Mouse (Mus musculus) heart, adult 18-20 months (tissue): ENCODE measurements around the gene Slit3. TPM values are rescaled to one million over a fixed set of nuclear protein-coding genes. Genes with fewer than 3 reads are reported as not detected.

Experiments
- DNase-seq, 2 experiments: peaks; one replicate each; pipeline ENCODE4 v3.0.0; 2021 to 2022; ENCODE audit warnings: mixed read lengths in 1 of 2
- total RNA-seq, 2 experiments: library from RNA; stranded (reverse); gene quantifications; 2 replicates each; pipeline ENCODE4 v1.2.3; 2021

Slit3 gene
- total RNA-seq, 2 experiments from 2014 or later: 12.6 to 13.3 TPM

DNA sequence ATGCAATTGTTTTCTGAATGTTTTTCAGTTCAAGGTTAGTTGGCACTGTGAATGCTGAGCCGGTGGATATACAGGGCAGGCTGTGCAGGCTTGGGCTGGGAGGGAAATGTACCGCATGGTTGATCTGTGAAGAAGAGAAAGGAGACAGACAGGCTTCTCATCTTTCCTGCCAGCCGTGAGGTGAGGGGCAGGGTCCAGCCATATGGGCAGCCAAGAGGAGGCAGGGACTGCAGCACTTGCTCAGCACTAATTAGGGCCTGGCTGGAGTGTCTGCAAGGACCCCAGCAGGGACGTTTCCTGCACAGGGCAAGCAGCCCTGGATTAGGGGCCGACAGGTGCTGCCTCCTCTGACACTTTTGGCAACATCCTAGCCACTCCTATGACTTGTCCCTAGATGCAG lies 184.1 kb downstream of the Slit3 start:
- no peak for DNase-seq

DNA sequence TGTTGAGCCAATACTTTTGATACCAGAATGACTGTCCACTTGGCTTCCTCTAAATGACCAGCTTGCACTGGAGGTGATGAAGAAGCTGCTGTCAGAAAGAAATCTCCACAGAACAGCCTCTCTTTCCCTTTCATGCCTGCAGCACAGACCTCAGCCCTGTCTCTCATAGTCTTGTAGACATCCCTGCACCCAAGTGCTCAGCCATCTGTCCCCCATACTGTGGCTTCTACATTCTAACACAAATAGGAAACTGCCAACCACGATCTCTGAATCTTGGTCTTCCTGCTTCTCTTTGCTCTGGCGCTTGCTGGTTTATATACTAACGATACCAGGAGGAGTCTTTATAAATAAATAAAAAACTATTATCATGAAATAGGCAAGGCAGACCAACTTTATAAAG lies 184.9 kb downstream of the Slit3 start:
- DNase-seq: no peak

DNA sequence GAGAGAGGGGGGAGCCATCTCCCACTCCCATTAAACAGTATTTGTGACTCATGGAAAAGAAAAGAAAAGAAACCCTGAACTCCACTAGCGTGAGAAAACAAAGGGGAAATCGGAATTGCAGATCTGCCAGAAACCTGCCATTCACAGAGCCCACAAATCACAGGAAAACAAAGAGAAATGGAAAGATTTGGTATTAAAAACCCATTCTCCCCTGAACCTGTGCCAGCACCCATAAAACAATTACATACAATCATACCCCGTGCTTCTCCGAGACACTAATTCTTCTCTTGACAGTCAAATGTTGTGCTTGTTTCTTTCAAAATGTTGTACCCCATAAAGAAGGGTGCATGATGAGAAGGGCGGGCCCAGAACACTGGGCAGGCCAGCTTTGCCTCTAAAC lies 185.9 kb downstream of the Slit3 start:
- DNase-seq: no peak

DNA sequence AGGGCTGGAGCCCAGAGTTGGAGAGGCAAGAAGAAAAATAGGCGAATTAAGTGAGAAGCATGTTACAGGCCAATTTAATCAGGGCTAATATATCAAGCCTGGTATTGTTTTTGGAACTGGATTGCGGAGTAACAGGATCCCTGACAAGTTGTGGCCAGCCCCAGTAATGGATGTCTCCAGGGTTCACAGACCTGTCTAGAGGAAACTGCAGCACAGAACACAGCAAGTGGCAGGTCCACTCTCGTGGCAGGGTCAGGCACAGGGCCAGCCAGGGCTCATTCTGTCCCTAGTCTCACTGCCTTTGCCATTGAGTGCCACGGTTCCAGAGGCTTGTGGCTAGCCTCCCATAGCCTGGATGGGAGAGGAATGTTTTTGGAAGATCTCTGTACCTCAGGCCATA lies 187.0 kb downstream of the Slit3 start:
- no peak for DNase-seq

DNA sequence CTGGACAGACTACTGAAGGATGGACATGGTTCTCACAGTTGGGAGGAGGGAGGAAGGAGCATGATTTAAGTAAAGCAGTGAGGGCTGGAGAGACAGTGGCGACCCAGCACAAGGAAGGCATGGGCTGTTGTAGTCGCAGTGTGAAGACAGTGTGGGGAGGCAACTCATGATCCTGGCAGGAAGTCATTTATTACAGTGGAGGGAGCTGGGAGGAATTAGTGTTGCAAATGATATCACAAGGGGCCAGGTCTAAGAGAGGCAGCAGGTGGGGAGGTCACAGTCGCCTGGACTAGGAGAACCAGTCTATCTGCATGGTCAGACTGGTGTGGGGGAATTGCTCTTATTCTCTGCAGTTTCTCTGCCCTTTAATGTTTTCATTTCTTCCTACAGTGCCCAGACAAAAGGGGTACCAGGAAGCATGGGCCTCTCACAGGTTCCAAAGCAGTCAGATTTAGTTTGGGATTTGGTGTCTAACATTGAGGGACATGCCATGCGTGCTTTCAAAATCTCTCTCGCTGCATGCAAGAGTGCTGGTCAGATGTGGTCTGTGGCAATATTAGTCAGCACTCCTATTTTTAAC lies 194.5 kb downstream of the Slit3 start:
- no peak for DNase-seq

DNA sequence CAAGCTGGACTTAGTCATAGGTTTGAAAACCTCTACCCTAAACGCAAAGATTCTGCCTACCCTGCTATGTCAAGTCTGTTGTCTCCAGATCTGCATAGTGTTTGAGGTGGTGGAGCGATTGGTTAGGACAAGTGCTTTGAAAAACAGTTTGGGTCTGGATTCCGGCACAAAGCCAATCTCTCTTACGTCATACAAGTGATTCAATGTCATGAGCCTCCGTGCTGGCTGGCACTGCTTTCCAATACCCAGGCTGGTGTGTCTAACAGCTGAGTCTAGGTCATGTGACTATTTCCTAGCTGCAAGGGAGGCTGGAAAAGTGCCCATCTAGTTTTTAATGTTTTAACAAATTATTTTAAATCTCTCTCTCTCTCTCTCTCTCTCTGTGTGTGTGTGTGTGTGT lies 196.2 kb downstream of the Slit3 start:
- DNase-seq: no peak

DNA sequence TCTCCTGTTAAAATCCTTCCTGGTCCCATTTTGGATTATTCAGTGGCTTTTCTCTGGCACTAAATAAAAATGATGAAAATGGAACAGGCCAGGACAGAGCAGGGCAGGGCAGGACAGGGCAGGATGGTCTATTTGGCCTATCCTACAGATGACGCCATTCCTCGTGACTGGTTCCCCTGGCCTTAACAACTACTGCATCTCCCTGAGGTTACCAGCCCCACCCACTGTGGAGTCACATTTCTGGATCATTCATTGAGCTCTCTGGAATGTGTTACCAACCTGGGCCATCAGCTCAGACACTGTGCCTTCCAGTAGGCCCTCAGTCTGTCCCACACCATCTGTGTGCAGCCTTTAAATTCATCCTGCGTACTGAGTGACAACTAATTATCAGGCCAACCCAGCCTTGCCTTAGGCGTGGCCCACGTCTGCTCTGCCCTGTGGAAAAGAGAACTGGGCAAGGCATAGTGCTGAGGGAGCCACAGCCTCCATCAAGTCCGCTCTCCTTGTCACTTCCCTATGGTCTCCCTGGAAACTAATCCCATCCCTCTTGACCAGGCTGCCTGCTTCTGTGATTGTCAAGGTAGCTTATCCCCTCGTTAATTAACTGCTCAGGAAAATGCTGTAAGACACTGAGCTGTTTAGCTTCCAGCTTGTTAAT lies 196.9 kb downstream of the Slit3 start:
- no peak for DNase-seq

DNA sequence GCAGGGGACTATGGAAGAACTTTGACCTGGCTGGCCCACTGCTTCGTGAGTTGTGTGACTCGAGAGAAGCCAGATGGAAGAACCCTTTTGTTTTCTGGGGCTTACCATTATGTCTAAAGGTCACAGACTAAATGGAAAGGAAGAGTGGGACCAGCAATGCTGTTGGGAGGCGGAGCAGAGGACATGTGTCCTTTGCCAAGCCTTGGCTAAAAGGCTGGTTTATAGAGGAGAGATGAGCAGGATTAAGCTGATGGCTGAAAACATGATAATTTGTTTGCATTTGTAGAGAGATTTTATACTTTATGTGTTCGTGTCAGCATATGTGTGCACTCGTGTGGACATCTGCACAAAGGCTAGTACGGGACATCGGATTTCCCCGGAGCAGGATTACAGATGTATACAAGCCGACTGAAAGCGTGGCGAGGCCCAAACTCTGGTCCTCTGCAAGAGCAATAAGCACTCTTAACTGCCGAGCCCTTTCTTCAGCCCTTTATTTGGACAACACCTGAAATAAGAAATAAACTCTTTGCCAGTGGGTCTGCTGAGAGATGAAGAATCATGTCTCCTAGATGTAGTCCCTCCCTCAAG lies 197.5 kb downstream of the Slit3 start:
- no peak for DNase-seq

DNA sequence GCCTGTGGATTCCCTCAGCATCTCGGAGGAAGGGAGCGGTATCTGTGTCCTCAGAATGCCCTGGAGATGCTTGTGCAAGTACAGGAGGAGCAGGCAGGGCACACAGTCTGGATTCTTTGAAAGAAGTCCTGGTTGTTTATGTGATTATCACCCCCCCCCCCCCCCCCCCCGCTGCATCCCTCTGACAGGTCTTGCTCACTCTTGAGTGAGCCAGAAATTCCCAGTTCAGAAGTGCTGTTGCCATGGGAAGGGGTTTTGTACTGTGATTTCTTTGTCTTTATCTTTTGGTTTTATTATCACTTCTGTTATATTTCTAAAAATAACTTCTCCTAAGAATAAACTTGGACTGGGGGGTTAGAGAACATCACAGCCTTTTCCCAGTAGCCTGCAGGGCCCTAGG lies 199.5 kb downstream of the Slit3 start:
- no peak for DNase-seq

DNA sequence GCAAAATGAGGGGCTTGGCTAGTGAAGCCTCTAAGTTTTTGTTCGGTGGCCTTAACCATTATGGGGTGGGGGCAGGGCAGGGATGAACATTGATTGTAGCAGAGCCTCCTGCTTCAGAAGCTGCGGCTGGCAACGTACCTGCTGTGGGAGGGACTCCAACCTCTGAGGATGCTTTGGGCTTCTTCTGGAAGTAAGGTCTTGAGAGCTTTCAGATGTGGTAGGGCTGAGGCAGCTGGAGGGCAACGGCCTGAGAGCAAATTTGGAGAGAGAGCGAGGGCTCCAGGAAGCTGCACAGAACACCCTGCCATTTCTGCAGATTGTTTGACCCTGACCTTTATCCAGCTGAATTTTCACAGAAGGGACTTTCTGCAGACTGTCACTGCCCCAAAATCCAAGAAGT lies 203.4 kb downstream of the Slit3 start:
- DNase-seq: no peak

DNA sequence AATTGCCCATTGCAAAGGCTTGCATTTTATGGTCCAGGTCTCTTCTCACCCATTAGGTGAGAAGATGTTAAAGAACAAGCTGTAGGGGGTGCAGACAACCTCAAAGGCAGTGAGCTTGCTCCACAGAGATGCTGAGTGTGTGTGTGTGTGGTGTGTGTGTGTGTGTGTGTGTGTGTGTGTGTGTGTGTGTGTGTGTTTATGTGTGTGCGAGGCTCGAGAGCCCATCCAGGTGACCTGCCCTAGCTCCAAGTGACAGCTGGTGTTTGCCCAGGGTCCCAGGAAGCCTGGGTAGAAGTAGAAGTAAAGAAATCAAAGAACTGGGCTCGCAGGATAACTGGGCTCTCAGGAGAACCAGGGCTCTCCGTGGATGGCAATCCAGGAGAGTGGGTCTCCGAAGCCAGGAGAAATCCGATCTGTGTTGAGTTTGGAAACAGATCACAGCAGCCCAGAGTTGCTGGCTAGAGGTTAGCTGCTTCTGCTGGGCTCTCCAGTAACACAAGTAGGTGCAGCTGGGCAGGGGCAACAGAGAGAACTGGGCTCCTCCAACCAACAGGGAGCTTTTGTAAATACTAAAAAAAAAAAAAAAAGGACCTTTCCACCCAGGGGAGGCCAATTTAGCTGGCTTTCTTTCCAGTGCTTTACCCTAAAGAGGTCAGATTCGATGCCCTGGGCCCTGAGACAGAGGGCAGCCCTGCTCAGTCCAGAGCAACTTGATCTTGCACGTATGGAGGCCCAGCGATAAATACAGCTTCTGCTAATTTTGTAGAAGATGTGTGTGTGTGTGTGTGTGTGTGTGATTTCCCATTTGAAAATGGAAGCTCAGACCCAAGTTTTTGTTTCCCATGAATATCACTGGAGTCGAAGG lies 204.3 kb downstream of the Slit3 start:
- DNase-seq: no peak

DNA sequence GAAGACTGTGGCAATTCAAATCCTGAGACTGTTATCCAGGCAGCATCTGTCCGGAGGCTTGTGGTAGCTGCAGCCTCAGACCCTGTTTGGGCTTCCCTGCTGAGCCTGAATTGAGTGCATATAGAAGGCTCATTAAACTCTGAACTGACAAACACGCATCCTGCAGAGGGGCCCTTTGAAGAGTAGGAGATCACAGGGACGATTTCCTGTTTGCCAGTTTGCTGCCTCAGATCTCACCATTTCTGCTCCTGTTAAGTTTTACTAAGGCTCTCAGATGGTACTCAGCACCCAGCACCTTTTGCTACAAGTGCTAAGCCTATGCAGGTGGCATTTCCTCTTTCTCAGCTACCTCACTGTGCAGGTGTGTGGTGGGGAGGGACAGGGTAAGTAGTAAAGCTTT lies 205.3 kb downstream of the Slit3 start:
- no peak for DNase-seq

DNA sequence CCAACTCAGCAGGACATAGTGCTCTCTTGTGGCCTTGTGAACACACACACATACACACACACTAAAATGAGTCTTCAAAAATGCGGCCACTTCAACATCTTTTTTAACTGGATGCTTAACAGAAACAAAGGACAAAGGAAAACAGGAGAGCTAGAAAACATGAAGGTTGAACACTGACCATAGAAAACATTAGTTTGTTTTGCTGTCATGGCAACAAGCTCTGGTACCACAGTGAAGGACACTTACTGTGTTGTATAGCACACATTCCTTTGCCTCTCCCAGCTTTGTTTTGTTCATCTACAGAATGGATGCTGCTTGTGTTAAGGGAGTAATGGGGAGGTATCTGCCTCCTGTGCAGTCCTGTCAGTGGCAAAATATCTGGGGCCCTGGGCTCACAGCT lies 206.9 kb downstream of the Slit3 start:
- no peak for DNase-seq

DNA sequence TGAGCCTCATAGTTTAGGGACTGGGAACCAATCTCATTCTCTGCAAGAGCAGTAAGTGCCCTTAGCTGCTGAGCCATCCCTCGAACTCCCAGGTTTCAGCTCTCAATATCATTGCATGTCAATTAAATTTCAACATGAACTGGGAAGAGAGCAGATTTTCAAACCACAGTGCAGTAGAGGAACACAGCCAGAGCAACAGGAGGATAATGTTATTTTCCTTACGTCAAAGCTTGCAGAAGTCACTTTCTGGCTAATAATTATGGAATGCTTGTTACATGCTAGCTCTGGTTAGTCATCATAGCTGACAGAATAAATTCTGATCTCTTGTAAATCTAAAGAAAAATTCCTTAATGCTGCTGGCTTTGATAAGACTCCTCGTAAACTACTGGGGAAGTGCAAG lies 210.5 kb downstream of the Slit3 start:
- DNase-seq: no peak

DNA sequence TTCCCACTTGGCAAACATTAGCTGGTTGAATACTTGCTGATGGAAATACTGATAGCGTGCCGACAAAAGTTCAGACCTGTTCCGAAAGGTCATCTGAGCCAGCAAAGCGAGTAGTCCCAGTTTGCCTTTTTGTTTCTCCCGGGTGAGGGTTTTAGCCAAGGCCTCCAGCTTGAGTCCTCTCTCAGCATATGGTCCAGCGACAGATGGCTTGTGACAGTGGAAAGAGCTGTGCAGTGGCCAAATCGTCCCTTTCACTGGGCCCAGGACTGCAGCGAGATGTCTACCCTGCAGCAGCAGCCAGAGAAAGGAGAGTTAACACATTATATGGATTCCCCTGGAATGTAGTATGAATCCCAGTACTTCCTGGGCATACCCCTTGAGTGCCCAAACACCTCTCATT lies 215.5 kb downstream of the Slit3 start:
- no peak for DNase-seq

DNA sequence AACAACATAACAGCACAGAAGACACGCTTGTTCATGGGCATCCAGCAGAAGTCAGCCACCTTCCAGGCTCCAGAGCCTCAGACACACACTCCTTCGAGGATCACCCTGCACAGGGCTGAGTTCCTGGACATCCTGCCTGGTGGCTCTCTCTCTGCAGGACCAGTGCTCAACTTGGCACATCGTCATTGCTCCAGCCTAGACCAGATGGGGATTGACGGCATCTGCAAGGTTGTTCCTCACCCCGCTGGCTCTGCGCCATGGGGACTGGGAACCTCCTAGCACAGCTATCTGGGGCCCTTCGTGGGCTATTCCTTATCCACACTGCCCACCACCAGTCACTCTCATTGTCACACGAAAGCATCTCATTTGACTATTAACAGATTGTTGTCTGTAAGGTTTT lies 216.5 kb downstream of the Slit3 start:
- peak; percentile 16 to 18 for DNase-seq

DNA sequence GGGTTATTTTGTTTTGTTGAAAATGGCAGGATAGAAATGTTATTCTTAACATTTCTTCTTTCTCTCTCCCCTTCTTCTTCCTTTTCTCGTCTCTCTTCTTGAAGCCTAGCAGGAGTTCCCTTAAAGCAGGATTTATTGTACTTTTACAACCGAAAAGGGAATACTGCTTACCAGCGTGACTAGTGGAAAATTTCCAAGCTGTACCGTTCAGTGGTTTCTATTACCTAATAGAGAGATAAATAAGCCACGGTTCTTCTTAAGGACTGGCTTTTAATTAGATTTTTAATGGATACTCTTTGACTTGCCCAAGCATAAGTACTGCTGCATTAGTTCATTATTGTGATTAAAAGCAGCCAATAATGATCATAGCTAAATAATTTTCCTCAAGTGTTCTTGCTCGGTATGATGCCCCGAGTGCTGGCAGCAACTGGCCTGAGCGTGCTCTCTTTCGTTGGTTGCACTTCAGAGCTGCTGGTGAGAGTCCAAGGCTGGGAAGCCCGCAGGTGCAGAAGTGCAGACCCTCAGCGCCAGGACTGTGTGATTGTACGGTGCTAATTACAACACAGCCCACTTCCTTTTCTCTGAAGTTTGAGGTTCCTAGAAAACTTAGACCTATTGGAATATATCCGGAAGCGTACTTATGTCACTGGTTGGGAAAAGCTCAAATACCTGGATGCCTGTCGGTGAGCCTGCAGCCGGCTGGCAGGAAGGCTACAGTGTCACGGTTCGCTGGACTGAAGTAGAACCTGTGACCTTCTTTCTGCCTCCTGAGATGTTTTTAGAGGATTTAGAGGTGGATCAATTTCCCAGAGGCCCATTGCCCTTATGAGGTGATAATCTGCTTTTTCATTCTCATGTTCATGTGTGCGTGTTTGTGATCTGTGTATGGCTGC lies 217.1 kb downstream of the Slit3 start:
- no peak for DNase-seq

DNA sequence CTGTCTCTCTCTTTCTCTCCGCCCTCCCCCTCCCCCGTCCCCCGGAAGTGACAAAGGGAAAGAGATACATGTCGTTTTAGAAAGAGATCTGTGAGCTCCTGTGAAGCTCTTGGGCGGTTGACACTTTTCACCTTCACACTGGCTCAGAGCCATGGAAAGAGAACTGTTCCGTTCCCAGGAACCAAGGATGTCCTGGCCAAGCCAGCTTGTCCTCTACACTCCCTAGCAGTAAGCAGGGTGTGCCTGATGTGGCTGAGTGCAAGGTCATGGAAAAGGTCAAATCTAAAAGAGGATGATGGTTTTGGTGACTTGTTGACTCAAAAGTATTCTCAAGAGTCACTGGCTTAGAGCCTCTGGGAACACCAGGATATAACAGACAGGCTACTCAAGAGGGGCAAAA lies 219.7 kb downstream of the Slit3 start:
- DNase-seq: peak; percentile 65 to 78

DNA sequence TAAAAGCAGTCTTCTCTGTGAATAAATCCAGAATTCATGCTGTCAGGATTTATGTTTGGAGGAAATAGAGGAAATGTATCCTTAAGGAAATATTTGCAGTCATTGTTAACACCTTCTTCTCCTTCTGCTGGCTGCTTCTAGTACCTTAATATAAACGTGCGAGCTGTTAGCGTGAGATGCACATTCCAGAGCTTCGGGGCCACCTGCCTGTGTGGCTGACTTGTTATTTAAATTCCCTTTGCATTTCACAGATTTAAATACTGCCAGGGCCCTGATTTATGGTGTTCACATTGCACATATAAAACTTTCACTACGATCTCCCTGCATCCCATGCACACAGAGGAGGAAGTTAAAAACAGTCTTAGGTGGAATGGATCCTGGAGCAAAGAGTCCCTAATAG lies 221.5 kb downstream of the Slit3 start:
- no peak for DNase-seq

DNA sequence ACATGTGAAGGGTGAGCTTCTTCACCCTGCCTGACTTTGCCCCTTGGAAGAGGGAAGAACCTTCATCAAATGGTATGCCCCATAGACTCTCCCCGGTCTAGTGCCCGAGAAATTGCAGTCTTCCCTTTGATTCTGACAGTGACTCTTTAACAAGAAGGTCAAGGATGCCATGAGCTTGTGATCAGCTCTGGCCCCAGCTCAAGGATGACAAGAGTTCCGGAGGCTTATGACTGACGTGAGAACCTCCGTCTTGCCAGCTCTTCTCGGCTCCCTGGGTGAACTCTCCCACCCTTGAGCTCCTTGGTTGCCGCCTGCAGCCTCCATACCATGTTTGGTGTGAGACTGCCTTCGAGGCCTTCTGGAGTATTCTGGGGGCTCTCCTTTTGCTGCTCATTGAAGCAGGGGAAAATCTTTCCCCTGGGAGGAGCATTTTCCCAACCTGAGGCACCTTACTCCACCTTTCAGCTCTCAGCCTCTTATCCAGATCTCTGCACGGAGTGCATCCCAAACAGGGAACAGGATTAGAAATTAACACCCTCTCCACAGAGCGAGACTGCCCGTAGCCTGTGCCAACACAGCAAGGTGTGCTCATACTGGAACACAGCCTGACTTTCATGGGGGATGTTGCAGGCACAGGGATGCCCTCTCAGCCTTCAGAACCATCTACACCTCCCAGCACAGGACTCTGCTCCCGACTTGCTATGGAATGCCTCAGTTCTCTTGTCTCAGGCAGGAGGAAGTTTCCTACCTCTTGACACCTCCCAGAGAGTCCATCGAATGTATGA lies 224.9 kb downstream of the Slit3 start:
- DNase-seq: no peak

DNA sequence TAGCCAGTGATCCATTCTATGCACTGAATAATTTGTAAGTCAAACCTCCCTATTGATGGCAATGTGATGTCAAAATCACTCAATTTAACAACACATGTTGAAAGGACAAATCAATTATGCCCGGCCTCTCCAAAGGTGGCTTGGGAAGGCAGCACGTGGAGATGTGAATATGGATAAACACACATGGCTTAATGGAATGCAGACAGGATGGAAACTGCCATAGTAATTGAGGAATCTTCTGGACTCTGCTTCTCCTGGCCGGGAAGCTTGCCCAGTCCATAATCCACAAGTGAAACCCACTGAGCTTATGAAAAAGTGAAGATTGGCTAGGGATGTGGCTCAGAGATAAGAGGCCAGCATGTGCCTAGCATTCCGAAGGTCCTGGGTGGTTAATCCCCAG lies 227.1 kb downstream of the Slit3 start:
- no peak for DNase-seq
